Mouse (Mus musculus): ENCODE measurements around the gene Fkbp10.

The Fkbp10 gene

DNA sequence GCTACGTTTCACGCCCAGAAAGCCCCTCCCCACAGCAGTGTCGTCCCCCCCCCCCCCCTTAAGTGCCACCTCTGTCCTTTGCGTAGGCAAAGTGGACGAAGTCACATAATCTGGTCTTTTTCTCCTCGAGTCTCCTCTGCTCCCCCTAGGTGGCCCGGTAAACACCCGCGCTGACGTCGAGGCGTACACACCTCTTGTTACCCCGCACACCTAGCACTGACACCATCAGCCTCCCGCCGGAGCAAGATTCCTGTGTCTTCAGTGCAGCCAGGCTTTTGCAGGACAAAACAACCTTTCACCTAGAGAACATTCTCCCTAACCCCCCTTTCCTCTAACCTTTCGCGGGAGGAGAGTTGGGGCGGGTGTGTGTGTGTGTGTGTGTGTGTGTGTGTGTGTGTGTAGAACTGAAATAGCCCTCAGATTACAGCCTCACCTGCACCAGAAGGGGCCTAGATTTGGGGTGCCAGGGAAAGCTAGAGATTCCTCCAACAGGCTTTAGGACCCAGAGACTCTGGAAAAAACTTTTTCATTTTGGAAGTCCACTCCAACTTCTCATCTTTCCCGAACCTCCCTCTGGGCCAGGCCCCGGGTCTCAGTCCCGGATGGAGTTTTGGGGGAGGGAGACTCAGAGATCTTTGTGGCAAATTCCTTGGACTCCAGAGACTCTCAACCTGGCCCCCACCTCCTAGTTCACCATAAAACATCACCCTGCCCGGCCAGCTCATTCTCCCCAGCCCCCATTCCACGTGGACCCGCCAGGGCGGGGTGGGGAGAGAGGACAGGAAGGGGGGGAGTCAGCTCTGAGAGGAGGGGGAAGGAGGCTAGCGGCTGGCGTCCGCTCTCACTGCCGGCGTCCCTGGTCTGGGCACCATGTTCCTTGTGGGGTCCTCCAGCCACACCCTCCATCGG lies at the start of gene Fkbp10:
Fkbp10 (plus strand) TSS at position 784 of the 909 bp plus-strand sequence.
- DNase-seq (ENCODE audit: low spot score), result peak; percentile 81

DNA sequence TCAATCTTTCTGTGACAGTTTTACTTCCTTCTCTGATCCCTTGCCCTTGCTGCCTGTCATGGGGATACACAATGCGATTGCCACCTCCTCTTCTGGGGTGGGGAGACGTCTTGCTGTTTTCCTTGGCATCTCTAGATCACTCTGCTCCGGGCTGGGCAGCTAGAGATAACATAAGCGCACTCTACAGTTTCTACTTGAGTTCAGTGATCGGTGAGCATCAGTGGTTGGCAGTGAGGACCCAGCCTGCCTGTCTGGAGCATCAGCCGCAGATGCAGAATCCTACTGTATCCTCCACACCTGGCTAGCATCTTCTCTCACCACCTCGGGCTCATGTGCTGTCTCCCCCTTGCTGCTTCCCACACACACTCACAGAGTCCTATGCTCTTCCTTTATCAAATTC lies 46.4 kb upstream of the Fkbp10 start:
- DNase-seq (ENCODE audit: low spot score), result no peak

DNA sequence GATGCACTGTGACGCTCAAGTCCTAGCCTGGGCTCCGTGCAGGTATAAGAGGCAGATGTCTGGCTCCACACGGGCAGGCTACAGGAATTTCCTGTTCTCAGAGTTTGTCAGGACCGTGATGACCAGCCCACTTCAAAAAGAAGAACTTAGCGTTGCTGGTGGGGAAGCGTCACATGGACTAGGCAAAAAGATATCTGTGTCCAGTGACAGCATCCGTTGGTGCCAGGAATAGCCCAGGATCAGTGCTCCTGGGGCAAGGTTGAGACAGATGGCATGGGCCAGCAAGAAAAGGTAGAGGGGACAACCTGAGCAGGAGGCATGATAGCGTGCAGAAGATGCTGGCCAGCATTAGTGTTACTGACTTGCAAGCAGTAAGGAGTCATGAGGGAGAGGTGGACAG lies 45.7 kb upstream of the Fkbp10 start:
- DNase-seq (ENCODE audit: low spot score), result no peak

DNA sequence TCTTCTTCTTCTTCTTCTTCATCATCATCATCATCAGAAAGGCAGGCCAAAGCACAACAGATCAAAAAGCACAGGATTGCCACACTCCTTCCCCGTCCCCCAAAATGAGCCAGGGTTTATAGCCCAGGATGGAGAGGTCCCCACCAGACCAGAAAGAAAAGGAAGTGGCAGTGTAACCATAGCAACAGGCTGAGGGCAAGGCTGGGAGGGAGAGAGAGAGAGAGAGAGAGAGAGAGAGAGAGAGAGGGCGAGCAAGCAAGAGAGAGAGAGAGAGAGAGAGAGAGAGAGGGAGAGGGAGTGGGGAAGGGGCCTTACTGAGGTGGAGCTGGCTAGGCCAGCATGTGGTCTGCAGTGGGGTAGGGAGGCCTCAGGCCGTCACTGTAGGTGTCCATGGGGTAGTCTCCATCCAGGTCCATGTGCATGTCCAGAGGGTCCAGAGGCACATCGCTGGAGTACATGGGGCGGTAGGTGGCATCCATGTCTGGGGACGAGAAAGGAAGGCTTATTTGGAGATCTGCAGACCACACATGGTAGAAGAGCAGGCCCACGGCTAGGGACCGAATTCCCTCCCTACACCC lies 43.4 kb upstream of the Fkbp10 start:
- no peak for DNase-seq (ENCODE audit: low spot score)

DNA sequence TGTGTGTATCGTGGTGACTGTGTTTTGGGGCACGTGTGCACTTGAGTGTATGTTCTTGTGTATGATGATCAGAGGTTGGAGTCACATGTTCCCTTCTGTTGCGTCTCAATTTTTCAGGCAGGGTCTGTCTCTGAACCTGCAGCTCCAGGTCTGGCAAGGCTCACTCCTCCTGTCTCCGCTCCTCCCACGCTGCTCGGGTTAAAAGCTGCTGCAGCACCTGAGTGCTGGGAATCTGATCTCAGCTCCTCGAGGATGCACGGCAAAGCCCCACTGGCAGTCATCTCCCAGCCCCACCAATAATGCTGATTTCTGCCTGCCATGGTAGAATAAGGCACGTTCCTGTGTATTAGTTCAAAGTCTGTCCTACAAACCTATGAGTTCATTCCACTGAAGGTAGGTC lies 40.4 kb upstream of the Fkbp10 start:
- no peak for DNase-seq (ENCODE audit: low spot score)

DNA sequence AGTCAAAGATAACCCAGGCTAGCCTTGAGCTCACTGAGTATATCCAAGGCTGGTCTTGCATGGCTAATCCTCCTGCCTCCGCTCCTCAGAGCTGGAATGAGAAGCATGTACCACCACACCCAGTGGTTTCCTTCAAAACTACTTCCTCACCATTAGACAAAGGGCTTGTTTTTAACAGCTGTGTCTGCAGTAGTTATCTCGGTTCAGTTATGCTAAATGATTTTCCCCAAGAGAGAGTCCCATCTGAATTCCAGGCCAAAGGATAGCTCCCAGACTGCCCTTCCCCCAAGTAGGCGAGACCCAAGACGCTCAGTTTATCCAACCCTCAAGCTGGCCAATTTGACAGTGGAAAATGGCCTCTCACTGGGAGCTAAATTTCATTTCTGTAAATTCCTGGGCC lies 39.5 kb upstream of the Fkbp10 start:
- DNase-seq (ENCODE audit: low spot score), result no peak

DNA sequence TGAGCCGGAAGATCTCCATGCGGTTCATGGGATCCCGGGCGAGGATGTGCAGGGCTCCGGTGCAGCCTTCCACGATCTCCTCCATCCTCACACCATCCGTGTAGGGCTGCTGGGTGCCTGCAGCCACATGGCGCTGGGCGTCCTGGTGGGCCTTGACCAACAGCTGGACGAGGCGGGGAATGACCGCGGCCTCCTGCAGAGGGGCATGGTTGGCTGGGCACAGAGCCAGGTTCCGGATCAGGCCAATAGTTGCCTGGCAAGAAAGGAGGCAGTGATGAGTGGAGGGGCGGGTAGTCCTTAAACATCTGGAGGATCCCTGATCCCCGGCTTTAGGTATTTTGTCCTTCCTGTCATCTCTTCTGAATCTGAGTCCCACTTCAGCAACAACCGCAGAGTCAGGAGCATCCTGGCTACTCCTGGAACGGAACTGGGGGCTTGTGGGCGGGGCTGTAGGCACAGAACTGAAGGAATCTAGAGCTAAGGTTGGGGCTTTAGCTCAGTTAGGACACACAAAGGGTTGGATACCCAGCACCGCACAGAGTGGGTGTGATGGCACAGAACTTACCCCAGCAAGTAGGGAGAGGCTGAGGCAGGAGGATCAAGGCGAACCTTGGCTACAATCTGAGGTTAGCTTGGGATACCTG lies 38.6 kb upstream of the Fkbp10 start:
- no peak for DNase-seq (ENCODE audit: low spot score)

DNA sequence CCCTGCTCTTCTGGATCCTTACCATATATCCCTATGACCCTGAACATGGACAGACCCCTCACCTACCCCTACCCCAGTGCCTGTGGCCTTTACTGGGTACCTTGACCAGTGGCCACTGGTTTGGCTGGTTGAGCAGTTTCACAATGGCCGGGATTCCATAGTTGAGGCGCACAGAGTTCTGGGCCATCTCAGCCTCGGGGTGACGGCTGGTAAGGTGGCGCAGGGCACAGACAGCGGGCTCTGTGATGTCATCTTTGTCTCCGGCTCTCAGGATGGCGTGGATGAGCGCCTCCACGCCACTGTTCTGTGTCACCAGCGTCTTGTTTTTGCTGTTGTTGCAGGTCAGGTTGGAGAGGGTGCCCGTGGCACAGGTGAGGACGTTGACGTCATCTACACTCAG lies 37.5 kb upstream of the Fkbp10 start:
- no peak for DNase-seq (ENCODE audit: low spot score)

DNA sequence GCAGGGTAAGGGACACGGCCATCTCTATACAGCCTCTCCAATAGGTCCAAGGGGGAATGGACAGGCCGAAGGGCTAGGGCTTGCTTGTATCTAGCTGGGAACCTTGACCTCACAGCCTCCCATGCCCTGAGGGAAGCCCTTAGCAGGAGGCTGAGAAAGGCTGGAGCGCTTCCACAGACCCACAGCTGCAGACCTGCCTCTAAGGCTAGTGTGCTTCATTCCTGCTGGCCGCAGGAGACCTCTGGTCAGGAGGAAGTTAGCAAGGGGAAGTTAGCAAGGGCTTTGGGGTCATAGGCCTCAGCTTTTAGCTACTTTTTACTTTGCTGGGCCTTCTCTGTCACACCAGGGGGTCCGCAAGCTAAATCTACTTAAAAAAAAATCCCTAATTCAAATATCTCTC lies 37.1 kb upstream of the Fkbp10 start:
- DNase-seq (ENCODE audit: low spot score), result no peak

DNA sequence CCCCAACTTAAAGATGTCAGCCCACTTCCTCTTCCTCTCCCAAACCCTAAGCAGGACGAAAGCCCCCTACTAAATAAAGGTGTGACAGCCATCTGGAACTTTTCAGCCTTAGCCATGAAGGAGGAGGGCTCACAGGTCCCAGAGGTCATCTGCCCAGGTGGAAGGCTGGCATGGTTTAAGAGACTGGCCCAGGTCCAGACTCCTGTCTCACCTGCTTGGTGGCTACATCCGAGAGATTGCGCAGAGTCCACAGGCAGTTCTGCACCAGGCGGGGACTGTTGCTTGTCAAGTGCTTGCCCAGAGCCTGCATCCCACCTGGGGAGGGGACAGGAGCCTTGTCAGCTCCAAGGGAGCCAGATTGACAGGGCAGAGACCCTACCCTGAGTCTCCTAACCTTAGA lies 36.2 kb upstream of the Fkbp10 start:
- DNase-seq (ENCODE audit: low spot score), result no peak

DNA sequence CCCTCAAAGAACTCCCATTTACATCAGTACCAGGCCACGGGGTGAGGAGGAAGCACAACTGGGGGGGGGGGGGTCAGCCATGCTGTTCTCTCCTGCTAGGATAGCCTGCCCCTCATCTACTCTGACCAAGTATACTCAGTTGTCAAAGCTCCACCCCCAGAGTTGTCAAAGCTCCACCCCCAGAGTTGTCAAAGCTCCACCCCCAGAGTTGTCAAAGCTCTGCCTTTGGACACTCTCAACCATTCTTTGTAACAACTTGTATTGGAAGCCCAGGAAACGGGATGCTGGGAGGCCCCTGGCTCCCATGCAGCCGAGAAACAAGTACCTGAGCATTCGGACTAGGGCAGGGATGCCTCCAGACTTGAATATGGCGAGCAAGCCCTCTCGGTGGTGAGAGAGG lies 32.8 kb upstream of the Fkbp10 start:
- DNase-seq (ENCODE audit: low spot score), result no peak

DNA sequence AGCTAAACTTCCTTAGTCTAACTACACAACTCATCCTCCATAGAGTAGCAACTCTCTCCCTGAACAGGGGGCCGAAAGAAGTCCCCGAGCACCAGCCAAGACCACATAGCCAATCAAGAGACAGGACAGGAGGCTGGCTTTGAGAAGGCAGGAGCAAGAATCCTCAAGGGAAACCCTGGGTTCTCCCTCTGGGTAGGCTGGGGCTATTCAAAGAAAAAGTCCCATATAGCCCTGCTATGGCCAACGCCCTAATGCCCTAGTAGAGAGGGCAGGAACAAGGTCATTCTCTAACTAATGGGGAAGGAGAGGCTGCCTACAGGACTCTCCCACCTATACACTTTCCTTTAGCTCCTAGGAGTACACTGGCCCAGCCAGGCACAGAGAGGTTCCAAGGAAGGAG lies 30.5 kb upstream of the Fkbp10 start:
- no peak for DNase-seq (ENCODE audit: low spot score)

DNA sequence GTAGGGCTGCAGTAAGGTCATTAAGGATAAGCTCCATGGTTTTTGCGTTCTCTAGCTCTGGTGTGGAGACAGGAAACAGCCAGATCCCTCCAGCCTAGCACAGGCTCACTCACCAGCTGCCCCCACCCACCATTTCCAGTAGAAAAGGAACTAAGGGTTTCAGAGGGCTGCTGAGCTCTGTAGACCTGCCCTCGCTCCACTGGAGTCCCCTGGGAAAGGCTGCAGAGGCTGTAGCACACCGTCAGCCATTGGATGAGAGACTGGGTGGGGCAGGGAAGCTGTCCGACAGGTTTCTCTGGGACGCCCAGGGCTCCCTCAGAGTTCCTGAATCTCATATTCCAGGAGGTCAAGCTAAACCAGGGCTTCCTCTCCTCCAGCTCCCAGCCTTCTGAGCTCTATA lies 28.9 kb upstream of the Fkbp10 start:
- DNase-seq (ENCODE audit: low spot score), result no peak

DNA sequence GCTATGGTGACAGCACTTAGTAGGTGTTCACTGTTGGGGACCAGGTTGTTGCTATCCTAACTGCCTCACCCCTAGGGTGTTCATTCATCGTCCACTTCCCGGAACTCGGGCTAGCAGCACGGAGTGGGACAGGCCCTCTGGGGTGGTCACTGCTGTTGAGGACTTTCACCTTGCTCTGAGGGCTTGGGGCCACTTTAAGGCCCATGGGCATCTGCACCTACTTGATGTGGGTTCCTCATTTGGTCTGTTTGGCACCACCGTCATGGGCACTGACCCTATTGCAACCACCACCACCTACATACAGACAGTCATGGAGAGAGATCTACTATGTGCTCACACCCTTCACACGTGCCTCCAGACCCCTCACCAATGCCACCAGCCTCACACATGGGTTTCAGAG lies 28.4 kb upstream of the Fkbp10 start:
- no peak for DNase-seq (ENCODE audit: low spot score)

DNA sequence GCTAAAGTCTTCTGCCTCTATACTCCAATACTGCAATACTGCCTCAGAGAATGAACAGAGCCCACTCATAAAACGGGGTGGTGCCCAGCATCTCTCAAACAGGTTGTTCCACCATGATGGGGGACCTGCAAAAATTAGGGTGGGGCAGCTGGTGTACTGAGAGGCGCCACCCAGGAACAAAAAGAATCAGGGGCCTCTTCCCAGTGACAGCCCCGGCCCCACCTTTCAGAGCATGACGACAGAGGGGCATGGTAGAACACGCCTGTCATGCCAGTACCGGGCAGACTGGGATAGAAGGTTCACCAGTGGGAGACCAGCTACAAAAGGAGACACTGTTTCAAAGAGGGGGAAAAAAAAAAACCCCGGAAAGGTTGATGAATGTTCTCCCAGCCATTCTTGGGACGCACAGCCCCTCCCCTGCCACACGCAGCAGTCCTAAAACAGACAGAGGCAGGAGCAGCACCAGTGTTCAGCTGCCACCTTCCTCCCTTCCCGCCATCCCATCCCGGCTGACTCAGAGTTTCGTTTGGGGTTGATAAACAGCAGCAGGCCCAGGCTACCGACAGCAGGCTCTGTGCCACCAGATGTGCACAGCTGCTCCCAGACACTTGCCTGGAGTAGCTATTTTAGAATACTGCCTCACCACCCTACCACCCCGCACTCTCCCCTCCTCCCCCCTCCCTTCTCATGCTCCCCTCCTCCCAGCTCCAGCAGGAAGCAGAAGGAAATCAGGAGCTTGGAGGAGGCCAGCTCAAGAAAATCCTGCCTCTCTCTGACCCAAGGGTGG lies 27.7 kb upstream of the Fkbp10 start:
- DNase-seq (ENCODE audit: low spot score), result peak; percentile 26

DNA sequence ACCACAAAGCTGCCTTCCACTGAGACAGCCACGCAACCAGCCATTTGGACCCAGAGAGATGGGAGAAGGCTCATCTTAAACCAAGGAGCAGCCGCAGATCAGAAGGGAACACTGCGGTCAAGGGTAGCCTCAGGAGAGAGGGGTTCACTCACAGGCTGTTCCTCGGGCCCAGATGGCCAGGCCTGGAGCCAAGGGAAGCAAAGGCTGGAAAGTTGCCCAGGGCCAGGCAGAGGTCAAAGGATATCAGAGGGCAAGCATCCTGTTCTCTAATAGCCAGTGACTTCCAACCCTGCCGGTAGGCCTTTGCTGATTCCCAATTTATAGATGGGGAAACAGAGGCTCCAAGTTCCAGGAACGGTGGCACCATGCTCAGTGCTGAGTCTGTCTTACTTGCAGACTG lies 26.9 kb upstream of the Fkbp10 start:
- no peak for DNase-seq (ENCODE audit: low spot score)

DNA sequence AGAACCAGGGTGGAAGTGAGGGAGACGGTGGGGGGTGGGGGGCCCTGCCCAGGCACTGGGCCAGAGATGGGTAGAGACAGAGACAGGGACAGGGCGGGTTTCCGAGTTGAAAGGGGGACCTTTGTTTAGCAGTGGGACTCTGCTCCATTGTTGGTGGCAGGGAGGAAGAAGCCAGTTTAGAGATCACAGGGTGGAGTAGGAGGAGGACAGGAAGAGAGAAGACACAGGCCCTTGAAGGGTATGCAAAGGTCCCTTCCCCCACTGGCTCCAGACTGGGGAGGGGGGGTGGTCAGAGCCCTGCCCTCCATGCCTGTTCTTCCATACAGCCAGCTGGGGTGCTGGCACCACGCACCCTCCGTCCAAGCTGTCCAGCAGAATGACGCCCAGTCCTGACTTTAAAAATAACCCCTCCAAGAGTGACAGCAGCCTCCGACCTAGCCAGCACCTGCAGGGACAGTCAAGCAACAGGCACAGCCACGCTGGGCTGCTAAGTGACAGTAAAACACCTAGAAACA lies 25.5 kb upstream of the Fkbp10 start:
- no peak for DNase-seq (ENCODE audit: low spot score)

DNA sequence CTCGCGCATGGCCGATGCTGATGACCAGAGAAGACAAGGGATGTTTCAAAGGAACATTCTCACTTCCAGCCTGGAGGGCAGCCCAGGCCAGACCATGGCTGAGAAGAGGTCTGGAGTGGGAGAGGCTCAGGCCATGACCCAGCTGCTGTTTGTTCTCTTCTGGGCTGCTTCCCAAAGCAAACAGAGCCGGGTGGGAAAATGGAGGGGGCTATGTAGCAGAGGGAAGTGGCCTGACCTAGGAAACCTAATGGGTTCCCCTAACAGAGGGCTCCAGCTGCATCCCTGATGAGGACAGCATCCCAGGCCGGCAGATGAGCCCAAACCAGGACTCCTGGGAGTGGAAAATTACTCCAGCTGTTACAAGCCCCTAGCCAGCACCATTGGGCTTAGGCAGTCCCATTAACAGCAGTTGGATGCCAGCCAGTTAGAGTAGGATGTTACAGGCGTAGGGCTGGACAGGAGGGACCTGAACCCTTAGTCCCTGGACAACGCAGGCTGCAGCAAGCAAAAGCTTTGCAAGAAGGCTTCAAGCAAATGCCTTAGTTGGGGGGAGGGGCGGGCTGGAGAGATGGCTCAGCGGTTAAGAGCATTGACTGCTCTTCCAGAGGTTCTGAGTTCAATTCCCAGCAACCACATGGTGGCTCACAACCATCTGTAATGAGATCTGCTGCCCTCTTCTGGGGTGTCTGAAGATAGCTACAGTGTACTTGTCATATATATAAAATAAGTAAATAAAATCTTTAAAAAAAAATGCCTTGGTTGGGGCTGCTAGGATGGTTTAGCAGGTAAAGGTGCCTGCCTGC lies 24.2 kb upstream of the Fkbp10 start:
- peak; percentile 42 for DNase-seq (ENCODE audit: low spot score)

DNA sequence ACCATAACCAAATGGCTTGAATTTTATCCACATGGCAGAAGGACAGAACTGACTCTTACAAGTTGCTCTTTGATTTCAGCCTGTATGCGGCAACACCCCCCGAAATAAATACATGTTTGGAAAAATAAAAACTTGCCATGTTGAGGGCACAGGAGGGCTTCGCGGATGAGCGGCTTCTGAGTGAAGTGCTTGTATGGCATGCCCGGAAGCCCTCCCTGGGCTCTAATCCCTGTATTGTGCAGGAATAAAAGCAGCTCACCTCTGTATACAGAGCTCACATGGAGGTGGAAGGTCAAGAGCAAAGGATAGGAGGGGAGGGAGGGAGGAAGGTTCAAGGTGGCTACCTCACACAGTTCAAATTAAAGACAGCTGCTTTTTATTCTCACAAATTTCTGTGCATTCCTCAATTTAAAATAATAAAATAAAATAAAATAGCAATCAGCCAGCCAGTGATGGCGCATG lies 23.6 kb upstream of the Fkbp10 start:
- DNase-seq (ENCODE audit: low spot score), result no peak

DNA sequence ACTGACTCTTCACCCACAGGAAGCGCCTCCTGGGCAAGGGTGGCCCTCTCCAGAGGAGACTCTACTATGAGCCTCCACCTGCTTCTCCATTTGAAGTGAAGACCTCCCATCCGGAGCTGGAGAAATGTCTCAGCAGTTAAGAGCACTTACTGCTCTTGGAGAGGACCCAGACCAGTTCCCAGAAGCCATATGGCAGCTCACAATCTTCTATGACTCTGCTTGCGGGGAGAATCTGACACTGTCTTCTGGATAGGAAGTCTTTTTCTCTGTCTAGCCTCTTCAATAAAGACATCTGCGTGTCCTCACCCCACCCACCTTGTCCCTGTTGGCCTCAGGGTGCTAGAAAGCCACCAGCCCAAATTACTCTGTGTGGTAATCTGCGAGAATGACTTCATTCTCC lies 22.5 kb upstream of the Fkbp10 start:
- no peak for DNase-seq (ENCODE audit: low spot score)

DNA sequence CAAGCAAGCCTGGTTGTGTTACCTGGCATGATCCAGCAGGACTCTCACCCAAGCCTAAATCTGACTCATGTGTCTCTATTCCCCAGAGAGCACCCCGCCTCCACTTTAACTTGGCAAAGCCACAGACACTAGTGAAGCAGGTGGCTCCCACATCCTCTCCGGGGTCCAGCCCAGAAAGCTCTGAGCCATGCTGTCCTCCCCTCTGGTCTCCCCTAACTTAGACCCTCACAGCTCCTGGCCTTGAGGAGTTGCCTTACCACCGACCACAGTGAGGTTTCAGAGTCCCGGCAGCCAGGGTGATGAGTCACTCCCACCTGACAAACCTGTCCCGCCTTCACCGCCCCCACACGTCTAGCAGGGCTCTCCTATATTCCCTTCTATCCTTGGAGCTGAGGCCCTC lies 21.8 kb upstream of the Fkbp10 start:
- peak; percentile 29 for DNase-seq (ENCODE audit: low spot score)

Data from yolk sac, embryonic 10.5 days (tissue).